Mouse (Mus musculus): ENCODE data around the gene Dnmt3b. TPM values are rescaled to one million over a fixed set of nuclear protein-coding genes. Genes with fewer than 3 reads are reported as not detected.

Dnmt3b gene
- polyA plus RNA-seq, 1 experiment from 2014 or later, result 5.3 TPM

DNA sequence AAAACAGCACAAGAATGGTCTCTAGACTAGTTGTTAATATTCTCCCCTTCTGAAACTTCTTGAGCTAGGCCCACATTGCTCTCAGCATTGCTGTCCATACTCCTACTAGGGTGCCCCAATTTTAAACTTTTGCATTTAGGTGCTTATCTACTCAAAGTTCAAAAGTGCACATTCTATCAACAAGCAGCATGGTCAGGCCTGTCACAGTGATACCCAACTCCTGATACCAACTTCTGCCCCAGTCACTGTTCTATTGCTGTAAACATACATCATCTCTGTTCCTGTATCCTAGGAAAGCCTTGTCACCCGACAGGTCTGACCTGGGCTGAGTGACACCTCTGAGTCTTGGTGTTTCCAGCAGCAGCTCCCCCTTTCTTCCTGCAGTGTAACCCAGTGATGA lies 73.8 kb downstream of the Dnmt3b start:
- Histone ChIP-seq H3K27me3 (replicated peaks) (no peaks in the 10 kb centered on the region), H3K4me1 (peaks cover 4% of the 10 kb centered on the region), H3K9me3 (0 out of 2 replicates have a peak, but pooled peaks cover 3% of the 10 kb centered on the region), H3K9ac (no peak overlapping the region), H3K27ac (replicated peaks) (no peak overlapping the region), H3K4me3 (no peak overlapping the region), H3K4me2 (no peak overlapping the region), H3K36me3 (no peaks in the 10 kb centered on the region)
- ATAC-seq (ENCODE audit: extremely low read depth, insufficient number of reproducible peaks, low FRiP score, low TSS enrichment), result no peak
- 39% methylated on average over 1 of the region's 1 CpGs for WGBS

GRCm38 (mm10) chr2:153724424-153724823 lies 75.2 kb downstream of the Dnmt3b start:
- WGBS, result 41% methylated on average over 2 of the region's 2 CpGs
- H3K4me1 ChIP-seq, result peaks cover 4% of the 10 kb centered on the region
- H3K36me3 ChIP-seq, result no peaks in the 10 kb centered on the region
- no peak overlapping the region for H3K4me3 ChIP-seq
- H3K27me3 ChIP-seq (replicated peaks), result no peaks in the 10 kb centered on the region
- H3K9me3 ChIP-seq, result 0 out of 2 replicates have a peak, but pooled peaks cover 3% of the 10 kb centered on the region
- H3K9ac ChIP-seq, result no peak overlapping the region
- no peak for ATAC-seq (ENCODE audit: extremely low read depth, insufficient number of reproducible peaks, low FRiP score, low TSS enrichment)
- H3K4me2 ChIP-seq, result no peak overlapping the region
- H3K27ac ChIP-seq (replicated peaks), result no peak overlapping the region

- WGBS, result 63% methylated on average over 2 of the region's 2 CpGs
- H3K4me2 ChIP-seq, result no peak overlapping the region
- H3K36me3 ChIP-seq, result no peaks in the 10 kb centered on the region
- H3K9me3 ChIP-seq, result 0 out of 2 replicates have a peak, but pooled peaks cover 3% of the 10 kb centered on the region
- H3K27ac ChIP-seq (replicated peaks), result no peak overlapping the region
- ATAC-seq (ENCODE audit: extremely low read depth, insufficient number of reproducible peaks, low FRiP score, low TSS enrichment), result no peak
- H3K4me3 ChIP-seq, result no peak overlapping the region
- H3K9ac ChIP-seq, result no peak overlapping the region
- H3K4me1 ChIP-seq, result peaks cover 4% of the 10 kb centered on the region
- H3K27me3 ChIP-seq (replicated peaks), result no peaks in the 10 kb centered on the region
These were observed 75.6 kb downstream of the Dnmt3b start for GRCm38 (mm10) chr2:153724871-153725270.

- Histone ChIP-seq H3K27ac (replicated peaks) (no peak overlapping the region), H3K9me3 (0 out of 2 replicates have a peak, but pooled peaks cover 3% of the 10 kb centered on the region), H3K4me2 (no peak overlapping the region), H3K36me3 (no peaks in the 10 kb centered on the region), H3K27me3 (replicated peaks) (no peaks in the 10 kb centered on the region), H3K9ac (no peak overlapping the region), H3K4me3 (no peak overlapping the region), H3K4me1 (peaks cover 4% of the 10 kb centered on the region)
- no peak for ATAC-seq (ENCODE audit: extremely low read depth, insufficient number of reproducible peaks, low FRiP score, low TSS enrichment)
- WGBS, result 89% methylated on average over 4 of the region's 4 CpGs
These were observed 76.0 kb downstream of the Dnmt3b start for GRCm38 (mm10) chr2:153725291-153725690.

DNA sequence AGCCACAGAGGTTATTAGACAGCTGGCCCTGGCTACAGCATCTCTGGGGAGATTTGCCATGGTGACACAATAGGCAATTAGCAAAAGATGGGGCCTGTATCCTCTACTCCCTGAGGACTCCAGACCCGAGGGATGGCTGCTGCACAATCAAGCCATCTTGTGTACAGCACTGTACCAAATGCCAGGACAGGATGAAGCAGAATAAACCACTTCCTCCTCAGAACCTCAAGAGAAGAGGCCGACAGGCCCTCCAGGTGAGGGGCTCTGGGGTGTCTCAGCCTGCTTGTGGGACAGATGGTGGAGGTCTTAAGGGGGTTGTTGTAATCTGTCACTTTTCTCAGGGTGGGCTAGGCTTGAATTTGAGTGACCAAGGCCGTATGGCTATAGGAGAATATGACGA lies 84.8 kb downstream of the Dnmt3b start:
- Histone ChIP-seq H3K27me3 (replicated peaks) (no peaks in the 10 kb centered on the region), H3K9ac (no peak overlapping the region)
- 69% methylated on average over 4 of the region's 4 CpGs for WGBS

More for the DNA sequence above, 84.8 kb downstream of the Dnmt3b start:
- Histone ChIP-seq H3K27ac (replicated peaks) (no peak overlapping the region), H3K9me3 (no peaks in the 10 kb centered on the region), H3K4me2 (no peak overlapping the region), H3K36me3 (no peaks in the 10 kb centered on the region), H3K4me1 (no peaks in the 10 kb centered on the region), H3K4me3 (no peak overlapping the region)
- ATAC-seq (ENCODE audit: extremely low read depth, insufficient number of reproducible peaks, low FRiP score, low TSS enrichment), result no peak

Other genes starting within 250 kb of the Dnmt3b start
- not detected in 2 replicates for gene 4930404H24Rik, start 156.7 kb upstream of the Dnmt3b start, polyA plus RNA-seq (2015; fragmentation: Nextera tagmentation; extraction: Ambion mirVana)
- gene Nol4l, start 119.5 kb upstream of the Dnmt3b start, polyA plus RNA-seq (2015; fragmentation: Nextera tagmentation; extraction: Ambion mirVana), result 10.5 and 11.0 TPM in 2 replicates
- gene Commd7, start 16.7 kb upstream of the Dnmt3b start, polyA plus RNA-seq (2015; fragmentation: Nextera tagmentation; extraction: Ambion mirVana), result 55.1 and 63.2 TPM in 2 replicates
- not detected in 2 replicates for gene Dnmt3c, start 47.2 kb downstream of the Dnmt3b start, polyA plus RNA-seq (2015; fragmentation: Nextera tagmentation; extraction: Ambion mirVana)
- gene Mapre1, start 91.8 kb downstream of the Dnmt3b start, polyA plus RNA-seq (2015; fragmentation: Nextera tagmentation; extraction: Ambion mirVana), result 232 and 254 TPM in 2 replicates
- gene Efcab8, start 130.5 kb downstream of the Dnmt3b start, polyA plus RNA-seq (2015; fragmentation: Nextera tagmentation; extraction: Ambion mirVana), result not detected in 2 replicates
- not detected in 2 replicates for gene Sun5, start 221.6 kb downstream of the Dnmt3b start, polyA plus RNA-seq (2015; fragmentation: Nextera tagmentation; extraction: Ambion mirVana)
- gene Bpifb2, start 225.6 kb downstream of the Dnmt3b start, polyA plus RNA-seq (2015; fragmentation: Nextera tagmentation; extraction: Ambion mirVana), result 0.11 TPM in 1 of 2 replicates, not detected in the other

All from heart, embryonic 13.5 days (tissue).